Mouse (Mus musculus) intestine, embryonic 15.5 days (tissue): ENCODE results near the gene Itpripl2. TPM values are rescaled to one million over a fixed set of nuclear protein-coding genes. Genes with fewer than 3 reads are reported as not detected.
A peak's percentile ranks its signal among the peaks of the same experiment; 100 is the strongest.

Experiments
- ATAC-seq: fragments of 200-750 bp; cut with Nextera tagmentation; 2 replicates; pipeline ENCODE4 v1.8.0; 2017; ENCODE audit warnings: moderate TSS enrichment, moderate library complexity
- H3K27ac ChIP-seq: fragments of 300-500 bp; sonication (generic); 2 replicates; pipeline ENCODE4 v1.5.1; 2015; ENCODE audit warnings: mild to moderate bottlenecking, inconsistent platforms
- H3K27me3 ChIP-seq: fragments of 300-500 bp; sonication (generic); replicated peaks from 2 replicates; pipeline ENCODE4 v1.6.1; 2015; ENCODE audit warnings: inconsistent platforms
- H3K36me3 ChIP-seq: fragments of 300-500 bp; sonication (generic); 2 replicates; pipeline ENCODE4 v1.6.1; 2015; ENCODE audit warnings: inconsistent platforms
- H3K4me1 ChIP-seq: fragments of 300-500 bp; sonication (generic); replicated peaks from 2 replicates; pipeline ENCODE4 v1.6.1; 2015; ENCODE audit warnings: inconsistent platforms
- H3K4me2 ChIP-seq: fragments of 300-500 bp; sonication (generic); replicated peaks from 2 replicates; pipeline ENCODE4 v1.6.1; 2015; ENCODE audit warnings: mild to moderate bottlenecking, inconsistent platforms
- H3K4me3 ChIP-seq: fragments of 300-500 bp; sonication (generic); replicated peaks from 2 replicates; pipeline ENCODE4 v1.5.1; 2015; ENCODE audit warnings: inconsistent platforms
- H3K9ac ChIP-seq: fragments of 300-500 bp; sonication (generic); 2 replicates; pipeline ENCODE4 v1.6.1; 2015; ENCODE audit warnings: inconsistent platforms
- H3K9me3 ChIP-seq: fragments of 300-500 bp; sonication (generic); 2 replicates; pipeline ENCODE4 v1.6.1; 2016; ENCODE audit warnings: inconsistent platforms
- WGBS: fragments of 180-500 bp; shearing (Covaris S2); methylation state at CpG from one replicate; pipeline ENCODE4 v1.1.7; 2015; 5-methylcytosine and 5-hydroxymethylcytosine counted together
- polyA plus RNA-seq: library from polyadenylated mRNA; unstranded; fragments of >200 nt; fragmentation: Nextera tagmentation; extraction: Ambion mirVana; gene quantifications from 2 replicates; pipeline ENCODE4 v1.2.1, GENCODE M21; 2015

The Itpripl2 gene
- polyA plus RNA-seq, 1 experiment from 2014 or later = 5.5 TPM

- no peak for ATAC-seq
- no peaks in the 10 kb centered on the region for H3K36me3 ChIP-seq
- H3K9me3 ChIP-seq = no peaks in the 10 kb centered on the region
- no peak overlapping the region for H3K4me2 ChIP-seq
- H3K27ac ChIP-seq = no peak overlapping the region
- 83% methylated on average over 2 of the region's 2 CpGs for WGBS
- peaks cover 11% of the 10 kb centered on the region for H3K4me1 ChIP-seq
- H3K27me3 ChIP-seq = no peaks in the 10 kb centered on the region
- no peak overlapping the region for H3K9ac ChIP-seq
- no peak overlapping the region for H3K4me3 ChIP-seq
Observed at GRCm38 (mm10) chr7:118482001-118482400, 9.8 kb downstream of the Itpripl2 start.

DNA sequence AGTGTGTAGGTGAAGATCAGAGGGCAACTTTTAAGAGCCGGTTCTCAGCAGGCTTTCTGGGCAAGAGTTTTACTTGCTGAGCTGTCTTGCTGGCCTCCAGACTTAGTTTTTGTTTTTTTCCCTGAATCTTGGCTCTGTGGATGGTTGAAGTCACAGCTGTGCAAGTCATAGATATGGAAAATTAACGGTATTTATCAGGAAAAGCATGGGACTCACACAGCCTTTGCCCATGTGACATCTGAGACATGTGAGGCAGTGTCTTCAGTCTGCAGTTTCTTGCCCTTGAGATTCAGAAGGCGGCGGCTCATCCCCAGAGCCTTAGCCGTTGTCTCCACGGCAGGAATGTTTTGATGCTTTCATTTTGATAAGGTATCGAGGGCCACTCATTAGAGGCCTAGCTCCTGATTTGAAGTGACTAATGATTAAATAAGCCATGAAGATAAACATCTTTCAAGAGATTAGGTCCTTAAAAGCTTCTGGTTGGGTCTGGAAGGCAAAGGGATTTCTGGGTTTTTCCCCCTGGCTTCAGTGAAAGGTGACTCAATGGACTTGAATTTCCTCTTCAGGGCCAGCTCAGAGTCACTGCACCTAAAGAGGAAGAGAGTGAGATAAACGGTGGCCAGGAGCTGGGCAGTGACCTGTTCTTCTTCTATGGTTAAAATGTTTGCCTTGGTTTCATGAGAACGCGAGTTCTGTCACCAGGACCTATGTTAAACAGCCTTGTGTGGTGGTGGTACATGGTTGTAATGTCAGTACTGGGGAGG is 10.5 kb downstream of the Itpripl2 start:
- WGBS = 59% methylated on average over 10 of the region's 10 CpGs
- no peak overlapping the region for H3K9ac ChIP-seq
- no peak for ATAC-seq

DNA sequence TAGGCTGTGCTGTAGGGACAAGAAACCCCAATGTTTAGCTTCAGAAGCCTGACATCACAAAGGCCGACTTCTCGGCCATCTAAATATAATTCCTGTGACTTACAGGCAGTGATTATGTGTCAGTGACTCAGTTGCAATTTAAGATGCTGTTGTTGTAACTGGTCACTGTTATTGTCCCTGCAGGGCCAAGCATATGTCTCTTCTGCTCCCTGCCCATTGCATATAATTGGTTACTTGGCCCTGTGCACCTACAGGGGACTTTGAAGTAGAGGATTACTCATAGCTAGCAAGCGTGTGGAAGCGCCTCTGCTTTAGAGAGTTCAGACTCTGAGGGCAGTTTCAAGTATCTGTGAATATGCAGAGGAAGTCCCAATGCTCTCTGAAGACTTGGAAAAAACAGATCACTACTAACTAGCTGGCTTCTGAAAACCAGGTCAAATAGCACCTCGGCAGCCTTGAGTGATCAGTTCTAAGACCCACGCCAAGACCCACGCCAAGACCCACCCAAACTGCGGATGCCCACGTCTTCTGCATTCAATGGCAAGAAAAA is 11.5 kb downstream of the Itpripl2 start:
- 80% methylated on average over 9 of the region's 9 CpGs for WGBS
- H3K4me1 ChIP-seq = peaks cover 11% of the 10 kb centered on the region

More for the DNA sequence above, 10.5 kb downstream of the Itpripl2 start:
- H3K36me3 ChIP-seq = no peaks in the 10 kb centered on the region
- no peak overlapping the region for H3K4me3 ChIP-seq
- H3K4me2 ChIP-seq = no peak overlapping the region
- H3K27ac ChIP-seq = no peak overlapping the region
- peaks cover 11% of the 10 kb centered on the region for H3K4me1 ChIP-seq
- no peaks in the 10 kb centered on the region for H3K9me3 ChIP-seq
- H3K27me3 ChIP-seq = no peaks in the 10 kb centered on the region

DNA sequence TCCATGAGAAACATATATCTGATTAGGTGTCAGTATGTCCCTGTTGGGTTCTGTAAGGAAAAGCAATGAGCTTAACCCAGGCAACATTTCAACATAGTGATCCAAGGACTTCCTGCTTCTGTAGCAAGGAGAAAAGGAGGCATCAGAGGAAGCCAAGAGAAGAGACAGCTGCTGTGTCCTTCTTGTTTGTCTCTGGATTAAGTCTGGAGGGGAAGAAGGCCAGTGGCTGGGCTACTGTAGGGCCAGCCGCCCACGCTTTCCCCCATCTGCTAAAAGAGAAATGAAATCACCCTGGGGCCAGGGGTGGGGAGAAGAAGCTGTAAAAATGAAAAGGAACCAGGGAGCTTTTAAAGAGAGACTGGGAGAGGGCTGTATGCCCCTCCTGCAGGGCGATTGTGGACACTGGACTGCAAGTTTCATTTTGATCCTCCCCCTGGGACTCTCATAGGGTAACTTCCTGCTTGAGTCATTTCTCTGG is 12.9 kb downstream of the Itpripl2 start:
- Histone ChIP-seq H3K27me3 (no peaks in the 10 kb centered on the region), H3K9ac (no peak overlapping the region), H3K4me3 (no peak overlapping the region), H3K4me1 (peaks cover 11% of the 10 kb centered on the region), H3K27ac (peak overlapping the region; percentile 81), H3K9me3 (no peaks in the 10 kb centered on the region), H3K4me2 (peak overlapping the region; percentile 22; the same call in 1 of the 2 replicates), H3K36me3 (no peaks in the 10 kb centered on the region)
- ATAC-seq = peak; percentile 33
- WGBS = 22% methylated on average over 3 of the region's 3 CpGs

More for the DNA sequence above, 11.5 kb downstream of the Itpripl2 start:
- no peak for ATAC-seq
- Histone ChIP-seq H3K27ac (no peak overlapping the region), H3K36me3 (no peaks in the 10 kb centered on the region), H3K9ac (no peak overlapping the region), H3K4me2 (no peak overlapping the region), H3K4me3 (no peak overlapping the region), H3K9me3 (no peaks in the 10 kb centered on the region), H3K27me3 (no peaks in the 10 kb centered on the region)

- H3K9me3 ChIP-seq = no peaks in the 10 kb centered on the region
- H3K36me3 ChIP-seq = no peaks in the 10 kb centered on the region
- H3K4me2 ChIP-seq = no peak overlapping the region
- 55% methylated on average over 5 of the region's 5 CpGs for WGBS
- no peak for ATAC-seq
- H3K9ac ChIP-seq = no peak overlapping the region
- no peak overlapping the region for H3K4me3 ChIP-seq
- H3K27ac ChIP-seq = no peak overlapping the region
- H3K27me3 ChIP-seq = no peaks in the 10 kb centered on the region
- peaks cover 11% of the 10 kb centered on the region for H3K4me1 ChIP-seq
Observed at GRCm38 (mm10) chr7:118476428-118476827, 15.3 kb downstream of the Itpripl2 start.

- no peak for ATAC-seq
- H3K9me3 ChIP-seq = no peaks in the 10 kb centered on the region
- H3K27ac ChIP-seq = no peak overlapping the region
- H3K9ac ChIP-seq = no peak overlapping the region
- no peaks in the 10 kb centered on the region for H3K27me3 ChIP-seq
- WGBS = 88% methylated on average over 7 of the region's 7 CpGs
- peaks cover 16% of the 10 kb centered on the region for H3K4me1 ChIP-seq
- H3K4me2 ChIP-seq = no peak overlapping the region
- no peaks in the 10 kb centered on the region for H3K36me3 ChIP-seq
- no peak overlapping the region for H3K4me3 ChIP-seq
Observed at GRCm38 (mm10) chr7:118475008-118475705, 16.6 kb downstream of the Itpripl2 start.

DNA sequence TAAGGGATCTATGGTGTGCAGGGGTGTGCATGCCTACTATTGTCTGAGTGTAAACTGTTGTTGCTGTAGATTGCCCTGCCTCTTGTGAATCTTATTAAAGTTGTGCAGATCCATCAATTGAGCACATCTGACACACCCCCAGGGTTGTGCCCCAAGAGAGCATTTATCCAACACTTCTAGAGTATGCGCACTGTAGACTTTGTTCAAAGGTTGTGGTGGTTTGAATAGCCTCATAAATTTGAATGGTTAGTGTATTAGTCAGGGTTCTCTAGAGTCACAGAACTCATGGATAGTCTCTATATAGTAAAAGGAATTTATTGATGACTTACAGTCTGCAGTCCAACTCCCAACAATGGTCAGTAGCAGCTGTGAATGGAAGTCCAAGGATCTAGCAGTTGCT is 18.9 kb downstream of the Itpripl2 start:
- H3K9ac ChIP-seq = no peak overlapping the region
- no peaks in the 10 kb centered on the region for H3K36me3 ChIP-seq
- no peak overlapping the region for H3K4me2 ChIP-seq
- peak; percentile 50 for ATAC-seq
- WGBS = 69% methylated on average over 1 of the region's 1 CpGs
- no peak overlapping the region for H3K27ac ChIP-seq
- no peaks in the 10 kb centered on the region for H3K27me3 ChIP-seq
- H3K4me1 ChIP-seq = 0 out of 2 replicates have a peak, but pooled peaks cover 8% of the 10 kb centered on the region
- H3K9me3 ChIP-seq = no peaks in the 10 kb centered on the region
- H3K4me3 ChIP-seq = no peak overlapping the region

- H3K9me3 ChIP-seq = no peaks in the 10 kb centered on the region
- H3K4me3 ChIP-seq = no peak overlapping the region
- H3K4me2 ChIP-seq = no peak overlapping the region
- WGBS = 89% methylated on average over 3 of the region's 3 CpGs
- H3K27ac ChIP-seq = no peak overlapping the region
- no peak for ATAC-seq
- H3K9ac ChIP-seq = no peak overlapping the region
- H3K4me1 ChIP-seq = peaks cover 19% of the 10 kb centered on the region; the same call in 1 of the 2 replicates
- H3K36me3 ChIP-seq = no peaks in the 10 kb centered on the region
- H3K27me3 ChIP-seq = no peaks in the 10 kb centered on the region
Observed at GRCm38 (mm10) chr7:118468060-118468459, 23.7 kb downstream of the Itpripl2 start.

- no peaks in the 10 kb centered on the region for H3K9me3 ChIP-seq
- no peaks in the 10 kb centered on the region for H3K27me3 ChIP-seq
- H3K4me1 ChIP-seq = peaks cover 27% of the 10 kb centered on the region
- 22% methylated on average over 4 of the region's 4 CpGs for WGBS
- H3K9ac ChIP-seq = no peak overlapping the region
- no peaks in the 10 kb centered on the region for H3K36me3 ChIP-seq
- H3K27ac ChIP-seq = no peak overlapping the region
- no peak overlapping the region for H3K4me2 ChIP-seq
- ATAC-seq = peak; percentile 37; the same call in 1 of the 2 replicates
- no peak overlapping the region for H3K4me3 ChIP-seq
Observed at GRCm38 (mm10) chr7:118464432-118464831, 27.3 kb downstream of the Itpripl2 start.

GRCm38 (mm10) chr7:118462818-118463762 is 28.7 kb downstream of the Itpripl2 start:
- peaks cover 27% of the 10 kb centered on the region for H3K4me1 ChIP-seq
- no peak overlapping the region for H3K27ac ChIP-seq
- H3K27me3 ChIP-seq = no peaks in the 10 kb centered on the region
- peak; percentile 26; the same call in 1 of the 2 replicates for ATAC-seq
- H3K9me3 ChIP-seq = no peaks in the 10 kb centered on the region
- WGBS = 42% methylated on average over 11 of the region's 11 CpGs
- H3K4me3 ChIP-seq = no peak overlapping the region
- H3K4me2 ChIP-seq = no peak overlapping the region
- no peak overlapping the region for H3K9ac ChIP-seq
- H3K36me3 ChIP-seq = no peaks in the 10 kb centered on the region

GRCm38 (mm10) chr7:118461400-118462136 is 30.2 kb downstream of the Itpripl2 start:
- Histone ChIP-seq H3K27ac (no peak overlapping the region), H3K27me3 (no peaks in the 10 kb centered on the region), H3K4me1 (peaks cover 24% of the 10 kb centered on the region), H3K4me3 (no peak overlapping the region), H3K9me3 (no peaks in the 10 kb centered on the region), H3K9ac (no peak overlapping the region), H3K4me2 (no peak overlapping the region; the same call in 1 of the 2 replicates), H3K36me3 (no peaks in the 10 kb centered on the region)
- ATAC-seq = no peak
- WGBS = 29% methylated on average over 16 of the region's 16 CpGs
